Mouse (Mus musculus): ENCODE measurements around the gene Alg2.

DNA sequence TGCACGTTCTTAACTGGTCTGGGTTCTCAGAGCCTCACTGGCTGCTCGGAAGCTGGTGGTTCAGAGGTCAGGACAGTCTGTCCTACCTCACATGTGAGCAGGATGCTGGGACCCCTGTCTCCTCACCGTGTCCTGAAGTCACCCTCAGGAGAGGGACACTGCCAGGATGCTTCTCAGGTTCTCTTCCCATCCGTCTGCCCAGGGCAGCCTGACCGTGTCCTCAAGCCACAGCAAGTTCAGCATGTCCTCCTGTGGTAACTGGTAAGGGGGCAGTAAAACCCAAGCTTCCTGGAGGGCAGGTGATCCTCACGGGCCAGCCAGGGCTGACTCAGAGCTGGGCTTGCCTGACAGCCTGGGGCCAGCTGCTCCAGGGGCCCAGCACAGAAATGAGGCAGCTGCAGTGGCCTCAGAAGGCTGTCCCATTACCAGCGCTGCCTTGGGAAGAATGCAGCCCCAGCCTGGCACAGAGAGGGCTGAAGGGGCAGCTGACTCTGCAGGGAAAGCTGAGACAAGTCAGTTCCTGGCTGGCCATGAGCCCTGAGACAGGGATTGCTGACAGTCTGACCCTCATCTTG lies 23.8 kb upstream of the Alg2 start:
- TF ChIP-seq POLR2A (IDR thresholded peaks at IDR 0.05; ENCODE audit: insufficient read length, low read depth) = no peak
- no peak for TF ChIP-seq POLR2AphosphoS2 (IDR thresholded peaks at IDR 0.05; ENCODE audit: insufficient read length, low read depth)
- TF ChIP-seq SRF (IDR thresholded peaks at IDR 0.05; ENCODE audit: control insufficient read depth, insufficient read length, low read depth) = no peak
- TF ChIP-seq TCF3 (IDR thresholded peaks at IDR 0.05; ENCODE audit: insufficient read length, low read depth) = peak; percentile 92

Measured in myocyte (in vitro differentiated cells).